Mouse (Mus musculus) adrenal gland, postnatal 25 days (tissue): ENCODE measurements at regions not wholly inside any gene's neighbourhood (a gene's known extent, or its start where the extent isn't known, plus 50 kb on each side); places are given as distances from the start of the nearest gene placed in this dataset.

Experiments
- DNase-seq: peaks from one replicate; pipeline ENCODE4 v3.0.0; 2021; ENCODE audit warnings: mixed read lengths

DNA sequence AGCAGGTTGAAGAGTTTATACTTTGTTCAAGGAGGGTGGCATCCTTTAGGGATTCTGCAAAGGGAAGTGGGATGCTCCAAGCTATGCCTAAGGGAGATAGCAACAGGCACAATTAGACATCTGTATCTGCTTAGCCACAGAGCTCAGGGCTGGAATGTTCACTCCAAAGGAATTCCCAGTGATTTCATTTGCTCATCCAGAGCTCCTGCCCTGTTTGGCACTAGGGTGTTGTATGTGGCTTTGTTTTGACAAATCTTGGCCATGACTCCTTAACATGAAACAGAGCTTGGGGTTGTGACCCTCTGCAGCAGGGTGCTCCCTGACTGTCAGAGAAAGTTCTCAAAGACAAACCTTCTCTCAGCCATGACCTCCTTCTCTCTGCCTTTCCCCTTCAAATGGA, 194.8 kb upstream of the 1810046K07Rik start:
- no peak for DNase-seq

DNA sequence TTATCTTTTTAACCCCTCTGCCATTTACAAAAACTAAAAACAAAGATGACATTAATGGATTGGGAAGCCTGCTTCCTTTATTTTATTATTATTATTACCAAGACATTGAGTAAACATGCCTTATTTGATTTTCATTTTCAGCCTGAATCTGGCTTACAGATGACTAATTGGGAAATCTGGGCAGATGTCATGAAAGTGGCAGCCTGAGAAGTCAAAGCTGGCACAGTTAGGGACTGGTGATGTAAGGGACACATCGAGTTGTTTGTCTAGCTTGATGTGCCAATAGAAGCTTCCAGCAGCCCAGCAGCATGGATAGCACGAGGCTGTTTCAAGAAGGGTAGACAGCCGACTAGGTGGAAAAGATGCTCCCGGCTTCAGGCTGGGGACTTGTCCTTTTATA, 197.2 kb upstream of the 1810046K07Rik start:
- no peak for DNase-seq

DNA sequence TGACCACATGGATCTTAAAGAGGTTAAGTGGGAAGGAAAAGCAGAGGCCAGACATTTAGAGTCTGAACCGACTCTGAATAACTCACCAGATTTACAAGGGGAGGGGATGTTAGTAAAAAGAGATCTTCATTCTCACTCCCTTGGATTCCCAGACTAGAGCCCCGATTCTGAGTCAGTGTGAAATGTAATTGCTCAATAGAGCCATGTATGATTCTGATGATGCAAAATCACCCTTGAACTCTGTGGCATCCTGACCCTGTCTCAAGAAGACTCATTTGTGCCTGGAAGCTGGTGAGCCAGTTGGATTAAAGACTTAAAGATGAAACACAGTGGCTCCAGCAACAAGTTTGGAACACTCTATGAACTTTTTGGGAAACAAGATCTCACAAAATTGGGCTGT, 210.2 kb upstream of the 1810046K07Rik start:
- no peak for DNase-seq

DNA sequence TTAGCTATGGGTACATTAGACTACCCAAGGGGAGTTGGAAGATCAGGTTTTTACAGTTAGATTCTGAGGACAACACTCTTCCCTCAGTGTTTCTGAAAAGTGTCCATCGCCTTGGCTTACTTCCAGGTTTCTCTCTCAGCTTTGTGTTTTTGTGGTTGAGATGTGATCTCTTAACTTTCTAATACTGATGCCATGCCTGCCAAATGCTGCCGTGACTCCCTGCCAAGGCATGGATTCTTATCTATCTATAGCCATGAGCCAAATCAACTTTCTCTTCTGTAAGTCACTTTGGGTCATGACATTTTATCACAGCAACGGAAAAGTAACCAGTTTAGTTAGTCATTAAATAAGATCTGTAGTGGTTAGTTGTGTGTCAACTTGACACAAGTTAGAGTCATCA, 213.2 kb upstream of the 1810046K07Rik start:
- no peak for DNase-seq

DNA sequence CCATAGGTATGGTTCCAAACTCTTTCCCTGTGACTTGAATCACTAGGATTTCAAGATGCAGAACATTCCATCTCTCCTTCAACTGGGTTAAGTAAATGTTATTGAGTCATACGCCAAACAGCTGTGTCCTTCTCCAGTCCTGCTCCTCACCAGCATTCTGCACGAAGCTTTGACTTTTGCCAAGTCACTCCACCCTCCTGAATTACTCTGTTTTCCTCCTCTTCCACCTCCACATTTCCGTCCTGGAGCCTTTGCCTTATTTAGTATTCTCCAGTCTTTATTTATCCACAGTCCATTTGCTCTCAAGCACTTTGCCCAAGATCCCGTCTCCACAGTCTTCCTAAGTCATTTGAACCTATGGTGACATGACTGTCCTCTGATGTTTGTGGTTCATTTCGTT, 193.1 kb upstream of the Arhgap20 start:
- no peak for DNase-seq

- no peak for DNase-seq
These were observed 183.5 kb upstream of the Arhgap20 start for GRCm38 (mm10) chr9:51581601-51582000.

- DNase-seq = no peak
These were observed 171.4 kb upstream of the Arhgap20 start for GRCm38 (mm10) chr9:51593707-51594106.

DNA sequence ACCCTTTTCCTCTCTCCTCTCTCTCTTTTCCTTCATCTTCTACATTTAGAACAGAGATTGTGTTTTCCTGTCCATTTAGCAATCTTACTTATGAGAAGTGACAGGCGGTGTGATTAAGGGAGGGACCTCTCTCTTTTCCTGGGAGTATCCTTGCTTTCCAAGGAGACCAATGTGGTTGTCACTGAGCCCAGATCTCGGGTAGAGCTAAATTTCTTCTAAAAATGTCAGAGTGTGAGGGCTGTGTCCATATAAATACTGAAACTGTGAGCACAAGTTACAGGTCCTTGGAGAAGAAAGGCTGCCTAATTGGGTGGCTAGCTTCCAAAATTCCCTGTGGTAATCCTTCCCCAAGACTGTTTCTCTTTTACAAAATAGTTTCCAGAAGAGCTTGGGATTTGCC, 166.4 kb upstream of the Arhgap20 start:
- no peak for DNase-seq

DNA sequence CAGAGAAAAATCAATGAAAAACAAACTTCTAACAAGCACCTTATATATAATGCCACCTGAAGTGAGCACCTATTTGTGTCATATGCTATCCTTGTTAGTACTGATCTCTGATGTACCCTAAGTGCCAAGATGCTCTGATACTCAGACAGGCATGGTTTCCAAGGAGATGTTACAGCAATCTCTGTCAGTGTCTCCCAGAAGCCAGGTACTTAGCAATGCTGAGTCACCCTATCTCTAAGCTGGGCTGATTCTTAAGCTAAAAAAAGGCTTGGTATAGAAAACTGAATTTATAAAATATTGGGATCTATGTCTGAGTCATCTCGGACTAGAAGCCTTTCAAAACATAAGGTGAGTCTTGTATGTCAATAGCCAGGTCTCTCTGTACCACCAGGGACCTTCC, 157.0 kb upstream of the Arhgap20 start:
- no peak for DNase-seq

GRCm38 (mm10) chr9:51608697-51609456, 156.3 kb upstream of the Arhgap20 start:
- no peak for DNase-seq

- no peak for DNase-seq
These were observed 139.0 kb upstream of the Arhgap20 start for GRCm38 (mm10) chr9:51626156-51626555.

DNA sequence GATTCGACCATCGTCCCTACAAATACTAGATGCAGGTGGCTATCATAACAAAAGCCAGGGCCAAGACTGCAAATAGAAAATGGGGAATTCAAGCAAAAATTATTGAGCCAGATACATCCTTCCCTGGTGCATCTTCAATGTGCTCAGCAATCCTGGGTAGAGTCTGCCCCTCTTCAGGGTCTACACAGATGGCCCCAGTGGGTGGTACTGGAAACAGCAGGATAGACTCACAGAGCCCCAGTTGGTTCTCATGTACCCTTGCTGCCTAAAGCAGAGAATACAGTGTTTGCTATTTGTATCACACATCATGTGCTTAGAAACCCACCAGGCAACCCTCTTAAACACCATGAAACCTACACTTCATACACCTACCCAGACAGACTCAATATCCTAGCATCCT, 129.0 kb upstream of the Arhgap20 start:
- no peak for DNase-seq

DNA sequence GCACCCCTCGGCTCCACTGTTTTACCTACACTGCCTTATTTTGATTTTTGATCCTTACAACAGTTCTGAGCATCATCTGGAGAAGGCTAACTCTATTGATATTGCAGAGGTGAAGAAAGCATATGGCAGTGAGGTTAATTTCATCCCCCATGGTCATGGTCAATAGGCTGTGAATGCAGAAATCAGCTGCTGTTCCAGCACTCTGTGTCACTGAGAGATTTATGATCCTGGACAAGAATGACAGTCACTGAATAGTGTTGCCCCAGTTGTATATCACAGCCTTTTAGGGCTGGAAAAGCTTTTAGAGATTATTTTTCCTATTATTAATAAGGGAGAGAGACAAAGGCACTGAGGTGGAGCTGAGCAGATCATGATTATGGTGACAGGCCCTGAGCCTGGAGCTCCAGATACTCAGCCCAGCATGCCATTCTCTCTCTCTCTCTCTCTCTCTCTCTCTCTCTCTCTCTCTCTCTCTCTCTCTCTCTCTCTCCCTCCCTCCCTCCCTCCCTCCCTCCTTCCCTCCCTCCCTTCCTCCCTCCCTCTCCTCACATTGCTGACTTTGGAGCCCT, 128.5 kb upstream of the Arhgap20 start:
- no peak for DNase-seq

- DNase-seq = no peak
These were observed 127.8 kb upstream of the Arhgap20 start for GRCm38 (mm10) chr9:51637131-51637920.

DNA sequence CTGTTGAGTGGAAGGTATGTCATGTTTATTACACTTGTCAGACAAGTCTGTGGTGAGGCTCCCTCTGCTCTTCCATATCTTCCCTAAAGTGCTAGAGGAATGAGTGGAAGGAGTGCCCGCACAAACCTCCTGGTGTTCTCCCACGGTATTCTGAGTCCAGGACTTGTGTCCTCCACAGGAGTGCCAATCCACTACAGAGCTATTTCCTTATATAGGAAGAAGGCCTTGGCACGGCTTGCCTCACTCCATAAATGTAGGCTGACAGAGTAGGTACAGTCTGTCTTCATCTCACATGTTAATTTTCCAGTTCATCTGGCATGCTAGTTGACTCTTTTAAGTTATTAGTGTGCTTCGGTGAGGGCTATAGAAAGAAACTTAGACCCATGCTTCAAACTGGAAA, 123.4 kb upstream of the Arhgap20 start:
- no peak for DNase-seq

DNA sequence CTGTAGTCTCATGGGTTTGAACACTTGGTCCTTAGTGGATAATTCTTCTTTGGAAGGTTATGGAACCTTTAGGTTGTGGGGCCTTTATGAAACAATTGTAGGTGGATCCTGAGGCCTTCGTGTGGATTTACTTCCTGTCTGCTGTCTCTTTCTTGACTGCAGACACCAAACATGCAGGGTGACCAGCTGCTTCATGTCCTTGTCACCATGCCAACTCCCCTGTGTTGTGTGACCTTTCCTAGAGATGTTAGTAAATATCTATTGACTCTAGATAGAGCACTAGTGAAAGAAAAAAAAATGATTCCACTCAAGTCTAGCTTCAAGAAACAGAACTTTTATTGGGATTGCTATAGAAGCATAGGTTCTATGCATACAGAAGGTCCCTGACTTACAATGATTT, 119.7 kb upstream of the Arhgap20 start:
- no peak for DNase-seq

- DNase-seq = no peak
These were observed 111.5 kb upstream of the Arhgap20 start for GRCm38 (mm10) chr9:51653376-51654292.

DNA sequence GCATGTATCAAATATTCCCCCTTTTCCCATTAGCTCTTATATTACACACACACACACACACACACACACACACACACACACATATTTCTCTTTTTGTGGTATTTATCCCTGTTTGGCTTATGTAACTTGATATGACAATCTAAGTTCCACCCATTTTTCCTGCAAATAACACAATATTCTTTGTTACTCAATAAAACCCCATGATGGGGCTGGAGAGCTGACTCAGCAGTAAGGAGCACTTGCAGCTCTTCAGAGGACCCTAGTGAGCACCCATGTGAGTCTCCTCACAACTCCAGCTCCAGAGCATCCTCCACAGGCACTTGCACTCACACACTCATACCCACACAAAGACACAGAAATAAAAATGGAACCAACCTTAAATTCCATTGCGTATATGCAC, 110.5 kb upstream of the Arhgap20 start:
- no peak for DNase-seq

GRCm38 (mm10) chr9:51657796-51658195, 107.3 kb upstream of the Arhgap20 start:
- DNase-seq = no peak

DNA sequence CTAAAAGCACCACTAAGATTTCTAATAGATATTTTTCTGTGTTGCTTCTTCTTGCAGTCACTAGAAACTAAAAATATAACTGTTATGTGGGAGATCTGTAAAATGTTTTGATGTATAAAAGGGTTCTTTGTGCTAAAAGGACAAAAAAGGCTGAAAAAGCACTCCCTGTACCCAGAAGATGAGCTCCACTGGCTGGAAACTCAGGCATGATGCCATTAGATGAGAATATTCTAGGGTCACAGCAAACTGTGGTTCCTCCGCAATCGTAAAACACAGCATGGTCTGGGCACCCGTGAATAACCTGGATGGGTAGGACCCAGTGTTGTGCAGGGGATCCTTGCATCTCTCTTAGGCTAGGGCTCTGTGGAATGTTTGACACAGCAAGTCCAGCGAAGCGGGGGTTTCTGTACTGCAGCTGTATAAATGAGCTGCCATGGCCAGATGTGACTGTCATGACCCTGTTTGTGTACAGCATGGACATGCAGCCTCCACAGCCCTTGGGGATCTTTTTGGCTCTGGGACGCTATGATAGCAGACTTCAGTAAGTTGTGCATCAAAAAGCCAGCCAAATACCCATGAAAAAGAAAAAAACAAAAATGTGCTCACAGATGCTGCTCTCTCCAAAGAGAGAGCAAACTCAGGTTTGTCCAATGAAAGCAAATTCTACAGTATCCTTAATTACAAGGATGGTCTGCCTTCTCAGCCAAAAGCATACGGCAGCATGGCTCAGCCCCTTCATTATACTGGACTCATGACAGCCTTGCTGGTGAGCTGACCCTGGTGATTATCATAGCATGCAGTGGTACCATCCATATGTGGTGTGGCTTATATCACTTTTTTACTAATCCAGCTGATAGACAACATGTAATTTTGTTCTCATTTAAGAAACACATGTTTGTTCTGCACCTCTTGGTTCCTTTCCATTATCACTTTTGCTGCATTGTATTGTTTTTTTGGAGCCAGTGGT, 103.9 kb upstream of the Arhgap20 start:
- no peak for DNase-seq

- no peak for DNase-seq
These were observed 103.2 kb upstream of the Arhgap20 start for GRCm38 (mm10) chr9:51661911-51662310.
